Mouse (Mus musculus): ENCODE measurements around the gene Med27. TPM values are rescaled to one million over a fixed set of nuclear protein-coding genes. Genes with fewer than 3 reads are reported as not detected.
A peak's percentile ranks its signal among the peaks of the same experiment; 100 is the strongest.

Gene Med27
- polyA plus RNA-seq, 1 experiment from 2014 or later: 77.9 TPM

DNA sequence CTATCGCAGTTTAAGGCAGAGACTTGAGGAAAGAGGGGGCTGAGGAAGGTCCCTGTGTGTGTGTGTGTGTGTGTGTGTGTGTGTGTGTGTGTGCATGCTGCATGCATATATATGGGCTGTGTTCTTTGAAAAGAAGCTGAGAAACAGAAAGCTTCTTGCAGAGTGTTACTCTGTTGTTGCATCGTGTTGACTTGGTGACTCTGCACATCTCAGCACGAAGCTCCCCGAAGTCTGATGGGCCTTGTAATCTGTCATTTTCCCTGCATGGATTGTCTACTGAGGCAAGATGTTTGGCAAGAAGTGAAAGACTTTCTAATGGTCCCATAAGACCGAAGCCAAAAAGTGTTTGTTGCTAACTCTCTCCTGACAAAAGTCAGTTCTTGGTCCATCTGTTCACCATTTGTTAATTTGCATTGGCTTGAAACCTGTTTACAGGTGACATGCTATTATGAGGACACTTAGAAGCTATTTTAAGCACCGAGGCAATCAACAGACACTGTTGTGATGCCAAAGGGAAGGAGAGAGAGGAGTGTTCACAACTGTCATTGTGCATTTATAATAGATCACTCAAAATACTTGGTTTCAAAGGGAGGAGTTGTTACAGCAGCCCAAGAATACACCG lies 68.3 kb downstream of the Med27 start:
- Histone ChIP-seq H3K27ac (ENCODE audit: low read depth, low read length) (no peak overlapping the region), H3K4me1 (ENCODE audit: control insufficient read depth, insufficient read depth, low read length) (0 out of 2 replicates have a peak, but pooled peaks cover 5% of the 10 kb centered on the region), H3K27me3 (ENCODE audit: control insufficient read depth, insufficient read depth, low read length) (no peaks in the 10 kb centered on the region), H3K9ac (replicated peaks; ENCODE audit: low read depth, low read length) (no peak overlapping the region), H3K36me3 (ENCODE audit: control insufficient read depth, insufficient read depth, low read length) (no peaks in the 10 kb centered on the region), H3K4me3 (ENCODE audit: low read depth, low read length) (no peak overlapping the region), H3K4me2 (ENCODE audit: low read depth, low read length) (no peak overlapping the region), H3K9me3 (ENCODE audit: control insufficient read depth, low read length) (no peaks in the 10 kb centered on the region)
- no peak for ATAC-seq (ENCODE audit: low read depth)
- WGBS: 87% methylated on average over 7 of the region's 7 CpGs

DNA sequence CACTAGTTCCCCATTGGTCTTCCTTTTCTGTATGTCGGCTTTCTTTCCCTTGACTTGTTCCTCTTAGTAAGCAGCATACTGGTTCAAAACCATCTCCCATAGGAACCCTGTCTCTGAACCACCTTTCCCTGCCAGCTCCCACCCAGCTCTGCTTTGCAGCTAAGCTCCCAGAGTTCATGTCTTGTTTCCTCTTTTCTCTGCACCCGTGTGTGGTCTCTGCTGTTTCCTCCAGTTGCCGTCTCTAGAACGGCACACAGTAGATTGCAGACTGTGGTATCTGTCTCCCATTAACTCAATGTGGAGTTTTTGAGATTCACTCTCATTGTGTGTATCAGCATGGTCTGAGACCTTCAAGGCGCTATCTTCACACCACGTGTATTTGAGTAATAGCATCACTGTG lies 71.9 kb downstream of the Med27 start:
- H3K4me2 ChIP-seq (ENCODE audit: low read depth, low read length): no peak overlapping the region
- 75% methylated on average over 6 of the region's 6 CpGs for WGBS
- no peak overlapping the region for H3K9ac ChIP-seq (replicated peaks; ENCODE audit: low read depth, low read length)
- H3K9me3 ChIP-seq (ENCODE audit: control insufficient read depth, low read length): no peaks in the 10 kb centered on the region
- H3K27ac ChIP-seq (ENCODE audit: low read depth, low read length): no peak overlapping the region
- no peaks in the 10 kb centered on the region for H3K36me3 ChIP-seq (ENCODE audit: control insufficient read depth, insufficient read depth, low read length)
- no peak overlapping the region for H3K4me3 ChIP-seq (ENCODE audit: low read depth, low read length)
- H3K4me1 ChIP-seq (ENCODE audit: control insufficient read depth, insufficient read depth, low read length): peaks cover 6% of the 10 kb centered on the region; the same call in 1 of the 2 replicates
- H3K27me3 ChIP-seq (ENCODE audit: control insufficient read depth, insufficient read depth, low read length): no peaks in the 10 kb centered on the region
- ATAC-seq (ENCODE audit: low read depth): no peak

DNA sequence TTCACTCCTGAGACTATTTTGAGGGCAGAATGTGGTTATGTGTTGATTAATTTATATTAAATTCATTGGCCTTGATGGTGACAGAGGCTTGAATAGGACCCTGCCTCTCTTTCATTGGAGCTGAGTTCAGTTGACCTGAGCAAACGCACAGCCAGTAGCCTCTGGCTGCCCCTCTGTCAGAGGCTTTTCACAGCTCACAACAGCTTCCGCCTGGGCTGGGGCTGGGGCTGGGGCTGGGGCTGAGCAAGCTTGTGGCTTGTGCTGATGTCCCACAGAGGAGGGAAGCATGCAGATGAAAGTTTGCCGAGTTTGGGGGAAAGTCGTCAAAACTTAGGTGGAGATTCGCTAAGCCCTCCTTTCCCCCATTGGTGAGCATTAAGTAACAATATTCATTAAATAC lies 72.8 kb downstream of the Med27 start:
- 30% methylated on average over 5 of the region's 5 CpGs for WGBS
- Histone ChIP-seq H3K27me3 (ENCODE audit: control insufficient read depth, insufficient read depth, low read length) (no peaks in the 10 kb centered on the region), H3K4me2 (ENCODE audit: low read depth, low read length) (no peak overlapping the region), H3K27ac (ENCODE audit: low read depth, low read length) (no peak overlapping the region), H3K9me3 (ENCODE audit: control insufficient read depth, low read length) (no peaks in the 10 kb centered on the region), H3K4me3 (ENCODE audit: low read depth, low read length) (no peak overlapping the region), H3K36me3 (ENCODE audit: control insufficient read depth, insufficient read depth, low read length) (no peaks in the 10 kb centered on the region), H3K4me1 (ENCODE audit: control insufficient read depth, insufficient read depth, low read length) (peaks cover 11% of the 10 kb centered on the region; the same call in 1 of the 2 replicates), H3K9ac (replicated peaks; ENCODE audit: low read depth, low read length) (no peak overlapping the region)
- no peak for ATAC-seq (ENCODE audit: low read depth)

DNA sequence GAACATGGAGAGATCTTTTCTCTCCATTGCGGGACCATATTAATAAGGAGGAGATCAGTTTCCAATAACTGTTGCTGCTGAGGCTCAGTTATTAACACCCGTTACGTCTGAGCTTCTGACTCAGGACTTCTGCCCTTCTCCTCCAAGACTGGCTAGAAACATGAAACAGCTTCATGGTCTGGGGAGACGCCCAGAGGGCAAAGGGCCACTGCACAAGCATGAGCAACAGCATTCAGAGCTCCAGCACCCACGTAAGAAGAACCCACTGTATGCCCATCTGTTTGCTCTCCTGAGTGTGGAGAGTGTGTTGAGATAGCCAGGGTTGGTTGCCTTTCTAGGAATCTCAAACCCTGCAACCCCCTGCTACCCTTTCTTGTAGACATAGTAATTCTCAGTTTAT lies 73.3 kb downstream of the Med27 start:
- H3K4me3 ChIP-seq (ENCODE audit: low read depth, low read length): no peak overlapping the region
- no peak for ATAC-seq (ENCODE audit: low read depth)
- peaks cover 11% of the 10 kb centered on the region; the same call in 1 of the 2 replicates for H3K4me1 ChIP-seq (ENCODE audit: control insufficient read depth, insufficient read depth, low read length)

DNA sequence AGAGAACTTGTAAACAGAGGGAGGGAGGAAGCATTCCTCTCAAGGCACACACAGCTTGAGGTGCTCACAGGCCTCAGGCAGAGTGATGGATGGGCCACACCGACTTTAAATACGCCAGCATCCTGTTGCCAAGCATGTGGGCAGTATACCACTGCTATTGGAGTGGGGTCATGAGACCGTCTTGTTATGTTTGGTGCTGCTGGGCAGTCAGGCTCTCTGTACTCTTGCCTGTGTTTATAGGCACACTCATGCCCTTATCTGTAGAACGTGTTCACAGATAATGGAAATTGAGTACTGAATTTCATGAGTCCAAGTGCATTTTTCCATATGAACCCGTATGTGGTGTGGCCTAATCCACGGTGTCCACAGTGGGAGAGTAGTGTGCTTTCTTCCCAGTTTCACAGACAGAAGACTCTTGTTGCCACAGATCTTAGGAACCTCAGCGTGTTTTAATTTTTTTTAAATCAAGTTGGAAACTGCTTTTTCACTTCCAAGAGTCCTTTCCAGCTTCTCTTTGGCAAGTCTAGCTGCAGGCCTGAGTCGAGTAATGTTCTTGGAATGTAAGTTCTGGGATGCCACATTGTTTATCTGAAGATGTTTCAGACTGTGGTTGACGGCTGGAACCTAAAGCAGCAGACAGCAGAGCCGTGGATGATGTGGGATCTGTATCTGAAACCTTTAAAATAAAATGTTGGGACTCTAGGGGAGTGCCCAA lies 75.7 kb downstream of the Med27 start:
- no peak overlapping the region for H3K4me3 ChIP-seq (ENCODE audit: low read depth, low read length)
- no peak overlapping the region for H3K4me2 ChIP-seq (ENCODE audit: low read depth, low read length)
- no peaks in the 10 kb centered on the region for H3K9me3 ChIP-seq (ENCODE audit: control insufficient read depth, low read length)
- no peak overlapping the region; the same call in 1 of the 2 replicates for H3K27ac ChIP-seq (ENCODE audit: low read depth, low read length)
- H3K36me3 ChIP-seq (ENCODE audit: control insufficient read depth, insufficient read depth, low read length): no peaks in the 10 kb centered on the region
- no peak for ATAC-seq (ENCODE audit: low read depth)
- no peak overlapping the region for H3K9ac ChIP-seq (replicated peaks; ENCODE audit: low read depth, low read length)
- H3K4me1 ChIP-seq (ENCODE audit: control insufficient read depth, insufficient read depth, low read length): peaks cover 11% of the 10 kb centered on the region; the same call in 1 of the 2 replicates
- 78% methylated on average over 10 of the region's 10 CpGs for WGBS
- H3K27me3 ChIP-seq (ENCODE audit: control insufficient read depth, insufficient read depth, low read length): no peaks in the 10 kb centered on the region

More for the DNA sequence above, 73.3 kb downstream of the Med27 start:
- Histone ChIP-seq H3K27ac (ENCODE audit: low read depth, low read length) (no peak overlapping the region), H3K4me2 (ENCODE audit: low read depth, low read length) (no peak overlapping the region), H3K36me3 (ENCODE audit: control insufficient read depth, insufficient read depth, low read length) (no peaks in the 10 kb centered on the region), H3K27me3 (ENCODE audit: control insufficient read depth, insufficient read depth, low read length) (no peaks in the 10 kb centered on the region), H3K9me3 (ENCODE audit: control insufficient read depth, low read length) (no peaks in the 10 kb centered on the region), H3K9ac (replicated peaks; ENCODE audit: low read depth, low read length) (no peak overlapping the region)
- WGBS: 78% methylated on average over 5 of the region's 5 CpGs

DNA sequence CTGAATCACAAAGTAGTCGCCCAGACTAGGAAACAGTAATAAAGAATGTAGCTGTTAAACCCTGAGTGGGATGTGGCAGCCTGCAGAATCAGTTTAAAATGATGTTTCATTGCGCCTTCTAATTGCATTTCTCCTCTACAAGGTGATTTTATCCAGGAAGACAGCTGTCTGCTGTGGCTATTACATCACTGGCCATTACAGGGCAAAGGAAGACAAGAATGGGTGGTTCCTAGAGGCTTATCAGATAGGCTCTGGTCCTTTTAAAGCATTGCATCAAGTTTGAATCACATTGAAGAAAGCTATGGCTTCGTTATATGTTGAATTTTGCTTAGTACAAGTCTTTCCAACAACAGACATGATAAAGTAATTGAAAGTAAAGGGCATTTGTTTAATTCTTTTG lies 76.4 kb downstream of the Med27 start:
- WGBS: 65% methylated on average over 3 of the region's 3 CpGs
- H3K4me1 ChIP-seq (ENCODE audit: control insufficient read depth, insufficient read depth, low read length): peaks cover 11% of the 10 kb centered on the region; the same call in 1 of the 2 replicates

DNA sequence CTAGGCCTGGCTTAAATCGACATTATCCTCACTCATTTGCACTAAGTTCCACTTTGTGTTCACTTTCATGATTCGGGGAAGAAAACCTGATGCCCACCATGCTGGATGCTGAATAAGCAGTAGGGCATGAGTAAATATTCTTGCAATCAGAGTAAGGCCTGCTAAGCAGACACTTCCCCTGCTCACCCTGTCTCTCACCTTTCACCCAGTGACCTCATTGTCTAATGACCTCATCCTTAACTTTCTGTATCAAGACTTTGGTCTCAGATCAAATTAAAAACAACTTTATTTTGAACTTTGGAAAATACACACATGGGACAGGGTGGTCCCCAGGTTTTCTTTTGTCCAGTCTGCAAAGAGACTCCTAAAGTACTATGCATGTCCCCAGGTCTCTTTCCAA lies 78.8 kb downstream of the Med27 start:
- ATAC-seq (ENCODE audit: low read depth): no peak
- no peaks in the 10 kb centered on the region for H3K9me3 ChIP-seq (ENCODE audit: control insufficient read depth, low read length)
- 86% methylated on average over 2 of the region's 2 CpGs for WGBS

More for the DNA sequence above, 76.4 kb downstream of the Med27 start:
- Histone ChIP-seq H3K36me3 (ENCODE audit: control insufficient read depth, insufficient read depth, low read length) (no peaks in the 10 kb centered on the region), H3K4me2 (ENCODE audit: low read depth, low read length) (no peak overlapping the region), H3K9me3 (ENCODE audit: control insufficient read depth, low read length) (no peaks in the 10 kb centered on the region), H3K4me3 (ENCODE audit: low read depth, low read length) (no peak overlapping the region), H3K27ac (ENCODE audit: low read depth, low read length) (peak overlapping the region; percentile 55; the same call in 1 of the 2 replicates), H3K27me3 (ENCODE audit: control insufficient read depth, insufficient read depth, low read length) (no peaks in the 10 kb centered on the region), H3K9ac (replicated peaks; ENCODE audit: low read depth, low read length) (no peak overlapping the region)
- no peak for ATAC-seq (ENCODE audit: low read depth)

DNA sequence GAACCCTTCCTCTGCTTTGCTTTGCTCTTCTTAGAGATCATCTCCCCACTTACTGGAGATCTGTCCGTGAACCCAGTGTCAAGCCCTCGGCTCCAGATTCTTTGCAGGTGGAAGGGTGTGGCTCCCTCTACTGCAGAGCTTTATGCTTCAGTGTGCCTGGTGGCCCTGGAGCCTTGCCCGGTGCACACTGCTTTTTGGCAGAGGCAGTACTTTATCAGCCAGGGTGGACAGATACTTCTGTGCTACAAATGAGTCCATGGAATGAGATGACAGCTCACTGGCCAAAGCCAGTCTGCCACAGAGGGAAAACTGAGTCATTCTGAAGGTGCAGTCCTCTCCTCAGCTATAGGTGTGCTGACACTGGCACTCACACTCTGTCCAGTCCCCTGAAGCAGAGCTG lies 80.1 kb downstream of the Med27 start:
- Histone ChIP-seq H3K4me2 (ENCODE audit: low read depth, low read length) (no peak overlapping the region), H3K27me3 (ENCODE audit: control insufficient read depth, insufficient read depth, low read length) (no peaks in the 10 kb centered on the region), H3K27ac (ENCODE audit: low read depth, low read length) (no peak overlapping the region), H3K9ac (replicated peaks; ENCODE audit: low read depth, low read length) (no peak overlapping the region), H3K4me1 (ENCODE audit: control insufficient read depth, insufficient read depth, low read length) (peaks cover 11% of the 10 kb centered on the region; the same call in 1 of the 2 replicates), H3K9me3 (ENCODE audit: control insufficient read depth, low read length) (no peaks in the 10 kb centered on the region), H3K4me3 (ENCODE audit: low read depth, low read length) (no peak overlapping the region), H3K36me3 (ENCODE audit: control insufficient read depth, insufficient read depth, low read length) (no peaks in the 10 kb centered on the region)
- ATAC-seq (ENCODE audit: low read depth): no peak
- WGBS: 80% methylated on average over 3 of the region's 3 CpGs

More for the DNA sequence above, 78.8 kb downstream of the Med27 start:
- H3K9ac ChIP-seq (replicated peaks; ENCODE audit: low read depth, low read length): no peak overlapping the region
- no peak overlapping the region for H3K4me2 ChIP-seq (ENCODE audit: low read depth, low read length)
- no peaks in the 10 kb centered on the region for H3K27me3 ChIP-seq (ENCODE audit: control insufficient read depth, insufficient read depth, low read length)
- H3K4me1 ChIP-seq (ENCODE audit: control insufficient read depth, insufficient read depth, low read length): peaks cover 11% of the 10 kb centered on the region; the same call in 1 of the 2 replicates
- H3K36me3 ChIP-seq (ENCODE audit: control insufficient read depth, insufficient read depth, low read length): no peaks in the 10 kb centered on the region
- H3K4me3 ChIP-seq (ENCODE audit: low read depth, low read length): no peak overlapping the region
- no peak overlapping the region for H3K27ac ChIP-seq (ENCODE audit: low read depth, low read length)

DNA sequence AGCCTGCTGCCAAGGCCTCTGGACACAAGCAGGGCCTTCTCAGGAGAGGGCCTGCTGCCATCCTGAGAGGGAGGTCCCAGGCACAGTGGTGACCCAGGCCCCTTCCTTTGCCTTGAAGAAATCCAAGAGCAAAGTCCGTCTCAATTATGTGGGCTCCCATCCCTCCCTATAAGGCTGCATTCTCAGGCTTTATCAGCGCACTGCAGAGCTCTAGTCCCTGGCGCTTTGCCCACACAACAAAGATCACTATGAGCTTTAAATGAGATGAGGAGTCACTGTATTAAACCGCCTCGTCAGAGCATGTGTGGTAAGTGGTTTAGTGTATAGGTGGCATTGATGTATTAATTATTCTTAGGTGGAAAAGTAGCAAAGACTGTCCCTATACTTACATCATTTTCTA lies 85.9 kb downstream of the Med27 start:
- Histone ChIP-seq H3K4me2 (ENCODE audit: low read depth, low read length) (no peak overlapping the region), H3K27ac (ENCODE audit: low read depth, low read length) (no peak overlapping the region), H3K36me3 (ENCODE audit: control insufficient read depth, insufficient read depth, low read length) (no peaks in the 10 kb centered on the region), H3K4me3 (ENCODE audit: low read depth, low read length) (no peak overlapping the region), H3K4me1 (ENCODE audit: control insufficient read depth, insufficient read depth, low read length) (no peaks in the 10 kb centered on the region), H3K27me3 (ENCODE audit: control insufficient read depth, insufficient read depth, low read length) (no peaks in the 10 kb centered on the region), H3K9ac (replicated peaks; ENCODE audit: low read depth, low read length) (no peak overlapping the region), H3K9me3 (ENCODE audit: control insufficient read depth, low read length) (no peaks in the 10 kb centered on the region)
- no peak for ATAC-seq (ENCODE audit: low read depth)
- 75% methylated on average over 5 of the region's 5 CpGs for WGBS
